Mouse (Mus musculus) embryo, embryonic 9.5 days (tissue): ENCODE data around the gene Tmem182.

Experiments used
- DNase-seq: peaks from one replicate; pipeline ENCODE4 v3.0.0-alpha.2; 2017; ENCODE audit errors: extremely low spot score

Gene Tmem182

GRCm38 (mm10) chr1:40865043-40865442 is 59.6 kb downstream of the Tmem182 start:
- DNase-seq, result no peak

- no peak for DNase-seq
Observed at GRCm38 (mm10) chr1:40867106-40867505, 61.7 kb downstream of the Tmem182 start.

DNA sequence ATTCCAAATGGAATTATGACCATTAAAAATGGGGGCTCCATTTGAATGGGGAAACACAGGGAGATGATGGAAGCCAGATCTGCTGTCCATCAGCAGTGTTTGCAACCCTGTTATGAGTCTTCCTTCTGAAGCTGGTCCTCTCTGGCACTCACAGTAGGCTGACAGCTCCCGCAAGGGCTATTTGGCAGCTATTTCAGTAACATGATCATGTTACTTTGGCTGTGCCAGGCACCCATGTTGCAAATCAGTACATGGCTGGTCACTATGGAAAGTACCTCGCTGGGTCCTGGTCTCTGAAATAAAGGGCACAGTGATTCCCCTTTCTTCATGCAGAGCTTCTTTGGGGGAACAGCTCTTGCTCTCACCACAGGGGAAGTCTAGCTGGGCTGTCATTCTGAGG is 62.2 kb downstream of the Tmem182 start:
- DNase-seq, result no peak

DNA sequence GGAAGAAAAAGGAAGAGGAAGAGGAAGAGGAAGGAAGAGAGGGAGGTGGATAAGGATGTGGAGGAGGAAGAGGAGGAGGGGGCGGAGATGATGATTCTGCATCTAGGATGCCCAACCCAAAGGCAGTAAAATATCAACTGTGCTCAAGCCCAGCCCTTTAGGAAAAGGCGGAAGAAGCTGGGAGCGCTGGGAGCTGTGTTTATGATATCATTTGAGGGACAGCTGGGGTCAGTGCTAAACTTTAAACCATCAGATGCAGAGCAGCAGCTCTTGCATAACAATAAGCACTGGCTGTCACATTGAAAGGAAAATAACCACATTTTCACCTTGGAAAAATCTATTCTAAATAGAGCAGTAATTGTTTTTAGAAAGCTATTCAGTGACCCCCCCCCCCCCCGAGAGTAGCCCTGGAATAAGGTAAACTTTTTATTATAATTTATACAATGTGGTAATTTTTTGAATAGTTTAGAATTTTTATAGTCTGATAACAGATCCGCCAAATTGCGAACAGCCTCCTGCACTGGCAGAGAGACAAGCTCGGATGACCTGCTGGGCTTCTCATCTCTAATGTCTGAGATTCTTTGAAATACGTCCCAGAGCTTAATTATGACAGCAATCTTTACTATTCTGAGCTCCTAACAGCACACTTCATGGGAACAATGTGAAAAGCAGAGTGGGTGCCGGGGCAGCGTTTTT is 68.5 kb downstream of the Tmem182 start:
- no peak for DNase-seq

- DNase-seq, result no peak
Observed at GRCm38 (mm10) chr1:40874456-40875375, 69.3 kb downstream of the Tmem182 start.

DNA sequence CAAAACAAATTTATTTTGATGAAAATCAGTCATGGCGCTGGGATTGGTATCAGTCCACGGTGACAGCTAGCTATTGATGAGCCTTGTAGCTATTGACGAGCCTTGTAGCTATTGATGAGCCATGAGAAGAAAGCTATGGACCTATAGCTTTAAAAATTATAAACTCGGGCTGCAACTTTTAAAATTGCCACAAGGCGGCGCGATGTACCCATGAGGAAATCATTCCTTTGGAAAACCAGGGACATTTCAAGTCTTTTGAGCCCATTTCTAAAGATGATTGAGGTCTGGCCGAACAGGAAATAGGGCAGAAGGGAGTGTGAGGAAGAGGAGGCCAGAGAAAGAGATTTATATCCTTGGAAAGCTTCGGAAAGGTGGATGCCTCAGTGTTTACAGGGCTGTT is 73.7 kb downstream of the Tmem182 start:
- peak; percentile 62 for DNase-seq

DNA sequence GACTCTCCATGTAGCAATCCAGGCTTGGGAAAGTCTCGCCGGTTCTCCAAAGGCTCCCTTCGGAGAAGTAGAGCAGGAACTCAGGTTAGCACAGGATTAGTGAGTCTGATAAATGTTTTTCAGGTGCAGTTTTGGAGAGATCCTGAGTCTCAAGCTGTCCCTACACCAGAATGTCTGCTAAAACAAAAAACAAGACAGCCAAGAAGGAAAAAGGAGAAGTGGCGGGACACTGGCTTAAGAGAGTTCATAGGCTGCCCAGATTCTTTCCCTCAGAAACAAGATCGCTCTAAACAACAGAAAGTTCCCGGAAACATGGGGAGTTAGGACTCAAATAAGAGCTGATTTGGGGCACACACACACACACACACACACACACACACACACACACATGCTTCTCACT is 74.1 kb downstream of the Tmem182 start:
- no peak for DNase-seq

DNA sequence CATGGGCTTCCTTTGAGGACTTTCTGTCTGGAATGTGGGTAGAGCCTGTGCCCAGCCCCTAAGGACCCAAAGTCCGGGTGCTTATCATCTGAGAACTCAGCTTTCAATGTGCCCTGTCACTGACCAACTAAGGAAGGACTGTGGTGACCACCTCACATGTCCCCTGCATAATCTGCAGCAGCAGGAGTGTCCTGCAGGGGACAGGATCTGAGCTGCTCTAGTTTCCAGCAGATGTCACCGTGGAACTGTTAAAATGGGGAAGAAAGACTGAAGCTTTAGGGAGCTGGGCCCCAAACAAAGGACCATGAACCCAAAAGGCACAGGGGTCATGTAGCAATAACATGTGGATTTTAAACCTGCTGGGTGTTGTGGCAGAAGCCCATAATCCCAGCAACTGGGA is 75.1 kb downstream of the Tmem182 start:
- DNase-seq, result no peak

DNA sequence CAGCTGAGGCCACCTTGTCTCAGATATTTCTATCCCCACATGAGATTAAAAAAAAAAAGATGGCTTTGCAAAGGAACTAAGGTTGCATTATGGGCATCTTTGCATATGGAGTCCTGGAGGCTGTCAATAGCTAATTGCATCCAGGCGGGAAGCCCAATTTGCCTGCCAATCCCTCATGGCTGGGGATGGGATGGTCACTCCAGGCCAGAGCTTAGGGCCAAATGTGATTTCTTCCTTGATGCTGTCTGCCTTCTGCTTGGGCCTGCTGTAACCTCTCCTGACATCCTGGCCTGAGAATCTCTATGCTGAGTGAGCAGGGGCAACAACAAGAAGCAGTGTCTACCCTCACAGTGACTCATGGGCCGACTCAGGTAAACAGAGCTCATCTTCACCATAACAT is 78.5 kb downstream of the Tmem182 start:
- no peak for DNase-seq

GRCm38 (mm10) chr1:40884943-40885342 is 79.5 kb downstream of the Tmem182 start:
- no peak for DNase-seq

DNA sequence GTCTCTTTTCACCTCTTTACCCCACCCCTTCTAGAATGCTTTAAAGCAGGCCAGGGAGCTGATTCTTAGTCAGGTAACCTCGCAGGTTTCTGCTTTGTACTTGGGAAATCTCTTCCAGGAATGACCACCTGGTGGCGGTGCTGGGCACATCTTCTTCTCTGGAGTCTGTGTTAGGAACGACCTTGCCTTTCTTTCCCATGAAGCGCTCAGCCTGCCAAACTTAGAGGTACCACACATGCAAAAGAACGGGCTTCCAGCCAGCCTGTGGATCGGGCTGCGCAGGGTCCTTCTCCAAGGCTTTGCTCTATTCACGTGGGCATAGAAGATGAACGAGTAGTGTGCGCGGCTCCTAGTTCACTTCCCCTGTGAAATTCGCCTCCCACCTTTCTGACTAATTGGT is 82.3 kb downstream of the Tmem182 start:
- peak; percentile 52 for DNase-seq

GRCm38 (mm10) chr1:40888396-40889040 is 83.1 kb downstream of the Tmem182 start:
- no peak for DNase-seq

GRCm38 (mm10) chr1:40889617-40890016 is 84.2 kb downstream of the Tmem182 start:
- DNase-seq, result no peak

GRCm38 (mm10) chr1:40890246-40890645 is 84.8 kb downstream of the Tmem182 start:
- no peak for DNase-seq

- DNase-seq, result no peak
Observed at GRCm38 (mm10) chr1:40903712-40904111, 98.3 kb downstream of the Tmem182 start.
